Mouse (Mus musculus) liver, adult 2 months (tissue): ENCODE results near the gene Sidt1. TPM values are rescaled to one million over a fixed set of nuclear protein-coding genes. Genes with fewer than 3 reads are reported as not detected.

Experiments used
- DNase-seq: peaks from one replicate; pipeline ENCODE4 v3.0.0-alpha.2; 2011; ENCODE audit warnings: low read depth, low spot score; ENCODE audit errors: extremely low read depth
- H3K27ac ChIP-seq: fragments of 200-500 bp; replicated peaks from 2 replicates; pipeline ENCODE4 v1.5.1; 2012; ENCODE audit warnings: low read depth, mild to moderate bottlenecking, control low read depth, inconsistent platforms, low read length; ENCODE audit not compliant: insufficient read depth
- H3K27me3 ChIP-seq: fragments of 200-500 bp; 2 replicates; pipeline ENCODE4 v1.6.1; 2012; ENCODE audit warnings: mild to moderate bottlenecking, moderate library complexity, low read length, inconsistent platforms; ENCODE audit not compliant: control insufficient read depth, insufficient read depth
- H3K36me3 ChIP-seq: fragments of 200-500 bp; 2 replicates; pipeline ENCODE4 v1.6.1; 2012; ENCODE audit warnings: low read length, inconsistent platforms; ENCODE audit not compliant: control insufficient read depth, insufficient read depth
- H3K4me1 ChIP-seq: fragments of 200-500 bp; 2 replicates; pipeline ENCODE4 v1.6.1; 2011; ENCODE audit warnings: low read length; ENCODE audit not compliant: control insufficient read depth, insufficient read depth
- H3K4me3 ChIP-seq: fragments of 200-500 bp; 2 replicates; pipeline ENCODE4 v1.5.1; 2011; ENCODE audit warnings: low read depth, mild to moderate bottlenecking, control low read depth, low read length, moderate library complexity; ENCODE audit not compliant: insufficient read depth
- H3K79me2 ChIP-seq: fragments of 200-500 bp; 2 replicates; pipeline ENCODE4 v1.6.1; 2012; ENCODE audit warnings: inconsistent platforms, mild to moderate bottlenecking, low read length, moderate library complexity; ENCODE audit not compliant: control insufficient read depth, insufficient read depth
- H3K9ac ChIP-seq: fragments of 200-500 bp; 2 replicates; pipeline ENCODE4 v1.6.1; 2012; ENCODE audit warnings: low read depth, mild to moderate bottlenecking, control low read depth, inconsistent platforms, low read length
- CTCF ChIP-seq: fragments of 200-500 bp; IDR thresholded peaks from 2 replicates; pipeline ENCODE4 v1.5.1; 2011; ENCODE audit warnings: low read depth, low read length, control low read depth
- POLR2A ChIP-seq: fragments of 200-500 bp; IDR thresholded peaks from 2 replicates; pipeline ENCODE4 v1.6.1; 2011; ENCODE audit warnings: low read length, control low read depth; ENCODE audit not compliant: insufficient read depth; ENCODE audit errors: extremely low read depth
- WGBS: fragments of 180-500 bp; shearing (Covaris S2); methylation state at CpG from one replicate; pipeline ENCODE4 v1.1.7; 2018; 5-methylcytosine and 5-hydroxymethylcytosine counted together
- polyA plus RNA-seq: library from polyadenylated mRNA; depleted of rRNA; stranded (reverse); fragments of >200 nt; gene quantifications from 2 replicates; pipeline ENCODE4 v1.2.3, GENCODE M21; 2012
- total RNA-seq: library from RNA; depleted of rRNA; stranded (reverse); fragments of >200 nt; gene quantifications from 2 replicates; pipeline ENCODE4 v1.2.3, GENCODE M21; 2014

Gene Sidt1
- total and polyA plus RNA-seq, 2 experiments = under 0.01 to 0.23 TPM

DNA sequence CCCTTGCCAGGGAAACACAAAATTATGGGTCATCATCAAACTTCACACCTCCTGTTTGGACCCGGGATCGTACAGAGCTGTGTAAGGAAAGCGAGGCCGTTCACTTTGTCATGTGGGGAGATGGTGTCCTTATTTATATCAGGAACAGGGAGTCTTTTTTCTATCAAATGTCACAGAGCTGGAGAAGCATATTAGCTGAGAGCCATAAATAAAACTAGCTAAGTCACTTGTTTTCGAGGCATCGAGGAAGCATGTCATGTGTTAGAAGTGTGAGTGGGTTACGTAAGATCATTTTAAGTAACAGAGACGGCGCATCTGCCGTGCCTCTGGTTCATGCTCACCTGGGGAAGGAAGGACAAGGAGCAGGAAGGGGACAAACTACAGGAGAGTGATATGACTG is 83.0 kb downstream of the Sidt1 start:
- TF ChIP-seq CTCF (no peak), POLR2A (no peak)
- H3K27me3 ChIP-seq = no peaks in the 10 kb centered on the region
- H3K79me2 ChIP-seq = no peaks in the 10 kb centered on the region
- no peak overlapping the region for H3K4me3 ChIP-seq
- no peaks in the 10 kb centered on the region for H3K36me3 ChIP-seq
- 86% methylated on average over 10 of the region's 10 CpGs for WGBS
- no peak overlapping the region for H3K9ac ChIP-seq
- no peak for DNase-seq
- H3K27ac ChIP-seq = no peak overlapping the region
- H3K4me1 ChIP-seq = no peaks in the 10 kb centered on the region

DNA sequence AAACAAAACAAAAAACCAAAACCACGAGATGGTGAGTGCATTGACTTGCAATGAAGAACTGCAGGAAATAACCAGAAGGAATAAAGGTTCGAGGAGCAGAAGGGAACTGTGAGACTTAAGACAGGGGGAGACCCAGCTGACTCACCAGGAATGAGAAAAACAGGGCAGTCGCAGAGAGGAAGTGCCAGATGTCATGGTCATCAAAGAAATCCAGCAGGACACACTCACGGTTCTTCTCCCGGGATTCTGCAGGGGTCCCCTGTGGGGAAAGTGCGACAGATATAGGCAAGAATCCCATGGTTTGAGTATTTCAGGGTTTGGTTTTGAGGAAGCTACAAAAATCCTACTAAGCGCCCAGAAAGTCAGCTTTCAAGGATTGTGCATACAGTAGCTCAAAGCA is 89.7 kb downstream of the Sidt1 start:
- Histone ChIP-seq H3K4me1 (no peaks in the 10 kb centered on the region), H3K9ac (no peak overlapping the region), H3K36me3 (no peaks in the 10 kb centered on the region), H3K27me3 (no peaks in the 10 kb centered on the region), H3K79me2 (no peaks in the 10 kb centered on the region), H3K4me3 (no peak overlapping the region), H3K27ac (no peak overlapping the region)
- 70% methylated on average over 7 of the region's 7 CpGs for WGBS
- TF ChIP-seq CTCF = no peak
- TF ChIP-seq POLR2A = no peak
- no peak for DNase-seq

GRCm38 (mm10) chr16:44242633-44243032 is 90.4 kb downstream of the Sidt1 start:
- 0% methylated on average over 1 of the region's 1 CpGs for WGBS
- DNase-seq = peak; percentile 37
- H3K36me3 ChIP-seq = no peaks in the 10 kb centered on the region
- TF ChIP-seq CTCF (peak; percentile 77), POLR2A (no peak)
- H3K4me3 ChIP-seq = no peak overlapping the region
- H3K9ac ChIP-seq = no peak overlapping the region
- no peaks in the 10 kb centered on the region for H3K79me2 ChIP-seq
- no peaks in the 10 kb centered on the region for H3K4me1 ChIP-seq
- no peak overlapping the region for H3K27ac ChIP-seq
- no peaks in the 10 kb centered on the region for H3K27me3 ChIP-seq

- 62% methylated on average over 8 of the region's 8 CpGs for WGBS
- no peak overlapping the region for H3K27ac ChIP-seq
- H3K36me3 ChIP-seq = no peaks in the 10 kb centered on the region
- H3K4me1 ChIP-seq = no peaks in the 10 kb centered on the region
- DNase-seq = no peak
- H3K27me3 ChIP-seq = no peaks in the 10 kb centered on the region
- TF ChIP-seq CTCF (no peak), POLR2A (no peak)
- no peak overlapping the region for H3K4me3 ChIP-seq
- no peak overlapping the region for H3K9ac ChIP-seq
- H3K79me2 ChIP-seq = no peaks in the 10 kb centered on the region
These were observed 92.6 kb downstream of the Sidt1 start for GRCm38 (mm10) chr16:44240406-44240805.

DNA sequence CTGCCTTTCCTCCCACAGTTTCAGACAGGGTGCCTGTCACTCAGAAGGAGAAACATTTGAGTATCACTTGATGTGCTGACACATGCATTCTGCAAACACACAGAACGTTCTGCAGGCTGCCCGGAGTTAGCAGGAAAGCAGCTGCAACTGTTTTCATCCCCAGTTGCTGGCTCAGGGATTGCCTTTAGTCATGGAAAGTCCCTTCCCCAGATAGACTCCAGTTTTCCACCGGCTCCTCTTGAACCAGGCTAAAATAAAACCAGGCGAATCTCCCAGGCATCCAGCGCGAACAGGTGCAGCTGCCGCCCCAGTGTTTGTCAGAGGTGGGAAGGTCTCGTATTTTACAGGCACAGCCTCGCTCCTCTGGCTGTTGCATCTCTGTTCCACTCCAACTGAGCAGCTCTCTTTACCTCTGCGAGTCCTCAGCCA is 94.1 kb downstream of the Sidt1 start:
- Histone ChIP-seq H3K27ac (no peak overlapping the region), H3K4me3 (no peak overlapping the region), H3K9ac (no peak overlapping the region), H3K4me1 (no peaks in the 10 kb centered on the region), H3K27me3 (no peaks in the 10 kb centered on the region), H3K79me2 (no peaks in the 10 kb centered on the region), H3K36me3 (no peaks in the 10 kb centered on the region)
- TF ChIP-seq POLR2A (no peak), CTCF (no peak)
- no peak for DNase-seq
- 53% methylated on average over 10 of the region's 10 CpGs for WGBS

DNA sequence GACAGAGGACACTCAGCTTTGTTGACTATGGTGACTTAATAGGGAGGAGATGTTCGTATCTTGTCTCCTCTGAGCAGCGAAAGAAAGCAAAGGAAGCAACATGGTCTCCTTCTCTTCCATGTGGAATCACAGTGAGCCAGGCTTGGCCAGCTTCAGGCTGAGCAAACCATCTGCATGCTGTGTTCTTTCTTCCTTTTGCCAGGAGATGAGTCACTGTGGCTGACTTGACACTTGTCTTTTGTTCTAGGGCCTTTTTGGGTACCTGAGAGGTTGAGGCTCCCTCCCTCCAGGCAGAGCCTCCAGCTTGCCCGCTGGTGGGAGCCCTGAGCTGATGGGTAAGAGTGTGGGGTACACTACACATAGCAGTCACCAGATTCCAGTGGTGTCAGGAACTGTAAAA is 95.2 kb downstream of the Sidt1 start:
- DNase-seq = no peak
- 88% methylated on average over 3 of the region's 3 CpGs for WGBS
- Histone ChIP-seq H3K36me3 (no peaks in the 10 kb centered on the region), H3K27ac (no peak overlapping the region), H3K4me3 (no peak overlapping the region), H3K4me1 (no peaks in the 10 kb centered on the region), H3K9ac (no peak overlapping the region), H3K79me2 (no peaks in the 10 kb centered on the region), H3K27me3 (no peaks in the 10 kb centered on the region)
- no peak for TF ChIP-seq POLR2A
- no peak for TF ChIP-seq CTCF
